Mouse (Mus musculus): ENCODE data around the gene Odf3b.

DNA sequence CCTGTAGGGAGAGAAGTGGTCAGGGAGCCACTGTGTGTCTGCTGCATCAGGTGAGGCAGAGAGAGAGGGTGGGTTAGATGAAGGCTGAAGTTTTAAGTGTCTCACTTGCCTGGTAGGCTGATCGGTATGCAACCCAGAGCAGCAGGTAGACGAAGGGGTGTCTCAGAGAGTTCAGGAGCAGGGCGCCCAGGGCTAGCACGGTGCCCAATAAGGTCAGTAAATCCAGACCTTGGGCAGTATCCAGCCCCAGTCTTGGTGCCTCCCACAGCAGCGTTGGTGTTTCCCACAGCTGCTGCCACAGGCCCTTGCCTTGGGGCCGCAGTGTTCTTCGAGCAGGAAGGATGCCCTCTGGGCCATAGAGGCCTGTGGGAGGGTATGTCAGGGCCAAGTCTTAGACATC, 24.6 kb downstream of the Odf3b start:
- TF ChIP-seq CTCF (IDR thresholded peaks at IDR 0.05; ENCODE audit: extremely low read depth, insufficient read depth, low read length): no peak
- TF ChIP-seq POLR2A (IDR thresholded peaks at IDR 0.05; ENCODE audit: extremely low read depth, insufficient read depth, low read length): no peak
